Mouse (Mus musculus) natural killer cell, adult 2 months (primary cell): ENCODE measurements at regions not wholly inside any gene's neighbourhood (a gene's known extent, or its start where the extent isn't known, plus 50 kb on each side); places are given as distances from the start of the nearest gene placed in this dataset.

Experiments used
- DNase-seq, 2 experiments: peaks; one replicate each; pipeline ENCODE4 v3.0.0; 2022; ENCODE audit warnings: low spot score in 2 of 2

DNA sequence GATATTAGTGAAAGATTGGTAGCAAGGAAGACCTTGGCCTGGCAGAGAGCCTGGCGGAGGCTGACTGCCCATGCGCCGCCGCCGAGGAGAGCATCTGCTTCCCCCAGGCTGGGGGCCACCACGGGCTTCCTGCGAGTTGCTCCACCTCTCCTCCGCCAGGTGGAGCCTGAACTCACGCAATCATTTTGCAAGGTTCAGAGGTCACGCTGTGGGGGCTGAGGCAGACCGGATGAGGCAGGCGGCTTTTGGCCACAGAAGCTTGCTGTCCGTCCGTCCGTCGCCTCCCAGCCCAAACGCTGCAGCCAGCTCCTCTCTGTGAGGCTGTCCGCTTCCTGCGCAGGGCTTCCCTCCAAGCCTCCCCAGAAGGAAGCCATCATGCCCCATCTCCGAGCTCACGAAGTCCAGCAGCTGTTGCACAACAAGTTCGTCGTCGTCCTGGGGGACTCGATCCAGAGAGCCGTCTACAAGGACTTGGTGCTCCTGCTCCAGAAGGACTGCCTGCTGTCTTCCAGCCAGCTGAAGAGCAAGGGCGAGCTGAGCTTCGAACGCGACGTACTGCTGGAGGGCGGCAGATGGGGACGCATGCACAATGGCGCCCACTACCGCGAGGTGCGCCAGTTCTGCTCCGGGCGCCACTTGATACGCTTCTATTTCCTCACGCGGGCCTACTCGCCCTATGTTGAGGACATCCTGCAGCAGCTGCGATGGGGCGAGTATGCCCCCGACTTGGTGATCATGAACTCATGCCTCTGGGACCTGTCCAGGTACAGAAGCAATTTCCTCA lies 269.3 kb upstream of the Erbb4 start:
- no peak for DNase-seq

GRCm38 (mm10) chr1:69375246-69375645 lies 267.4 kb upstream of the Erbb4 start:
- DNase-seq: no peak

- no peak for DNase-seq
These were observed 262.2 kb upstream of the Erbb4 start for GRCm38 (mm10) chr1:69370078-69370477.

- no peak for DNase-seq
These were observed 259.7 kb upstream of the Erbb4 start for GRCm38 (mm10) chr1:69367531-69367930.

GRCm38 (mm10) chr1:69364069-69364468 lies 256.2 kb upstream of the Erbb4 start:
- DNase-seq: no peak

DNA sequence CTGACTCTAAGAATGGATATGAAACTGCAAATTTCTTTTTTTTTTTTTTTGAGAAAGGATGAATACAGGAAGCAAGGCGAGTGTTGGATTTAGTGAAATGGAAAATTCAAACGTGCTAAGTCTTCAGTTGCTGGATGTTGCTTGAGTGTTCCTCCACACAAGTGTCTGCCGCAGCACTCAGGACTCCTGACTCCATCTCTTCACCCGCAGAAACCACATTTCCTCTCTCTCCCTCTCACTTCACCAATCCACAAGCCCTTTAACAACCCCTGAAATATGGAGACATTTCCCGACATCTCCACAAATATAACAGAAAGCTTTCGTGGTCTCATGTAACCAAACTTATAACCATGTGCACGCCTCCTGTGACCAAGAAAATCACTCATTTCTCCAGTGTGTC lies 249.7 kb upstream of the Erbb4 start:
- no peak for DNase-seq

GRCm38 (mm10) chr1:69350417-69350816 lies 242.6 kb upstream of the Erbb4 start:
- DNase-seq: no peak

DNA sequence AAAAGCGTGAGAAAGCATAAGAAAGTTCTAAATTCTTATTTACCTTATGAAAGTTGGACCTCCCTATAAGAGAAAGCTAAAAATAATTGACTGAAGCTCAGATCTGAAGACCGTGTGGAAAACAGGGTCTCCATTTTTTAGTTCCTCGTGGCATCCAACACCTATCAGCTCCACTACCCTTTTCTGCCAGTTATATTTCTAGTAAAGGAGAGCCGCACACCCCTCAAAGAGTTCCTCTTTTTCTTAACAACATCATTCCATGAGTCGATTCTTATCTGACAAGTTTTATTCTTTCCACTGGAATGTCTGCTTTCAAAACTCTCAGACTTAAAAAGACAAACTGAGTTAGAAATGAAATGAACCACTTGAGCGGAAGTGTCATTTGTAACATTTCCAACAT lies 242.0 kb upstream of the Erbb4 start:
- DNase-seq: no peak

DNA sequence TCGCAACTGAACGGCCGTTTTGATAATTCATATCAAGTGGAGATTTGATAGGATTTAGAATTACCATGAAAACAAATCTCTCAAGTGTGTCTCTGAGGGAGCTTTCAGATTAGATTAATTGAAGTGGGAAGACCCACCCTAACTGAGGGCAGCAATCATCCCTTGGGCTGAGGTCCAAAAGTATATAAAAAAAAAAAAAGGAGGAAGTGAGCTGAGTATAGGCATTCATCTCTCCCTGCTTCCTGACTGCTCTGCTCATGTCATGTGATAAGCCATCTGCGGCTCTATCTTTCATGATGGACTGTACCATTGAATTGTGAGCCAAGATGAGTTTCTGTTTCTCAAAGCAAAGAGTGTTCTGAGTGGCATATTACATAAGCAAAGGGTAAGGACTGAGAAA lies 234.2 kb upstream of the Erbb4 start:
- DNase-seq: no peak

- DNase-seq: no peak
These were observed 232.6 kb upstream of the Erbb4 start for GRCm38 (mm10) chr1:69340481-69340880.

- DNase-seq: no peak
These were observed 223.8 kb upstream of the Erbb4 start for GRCm38 (mm10) chr1:69331418-69332254.

DNA sequence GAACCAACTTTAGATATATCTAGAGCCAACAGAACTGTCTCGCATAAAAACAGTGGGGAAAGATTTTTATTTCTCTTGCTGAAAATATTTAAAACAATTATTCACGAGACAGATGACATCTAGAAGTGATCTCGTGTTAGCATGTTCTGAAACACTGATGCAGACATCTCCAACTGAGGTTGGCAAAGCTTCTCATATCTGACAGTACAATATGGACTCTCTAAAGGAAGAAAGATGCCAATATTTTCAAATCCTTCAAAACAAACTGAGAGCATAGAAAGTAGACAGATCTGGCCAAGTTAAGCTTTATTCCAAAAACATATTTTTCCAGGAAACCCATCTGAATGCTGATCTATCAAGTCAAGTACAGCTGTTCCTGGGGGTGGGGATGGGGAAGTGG lies 221.5 kb upstream of the Erbb4 start:
- DNase-seq: no peak

DNA sequence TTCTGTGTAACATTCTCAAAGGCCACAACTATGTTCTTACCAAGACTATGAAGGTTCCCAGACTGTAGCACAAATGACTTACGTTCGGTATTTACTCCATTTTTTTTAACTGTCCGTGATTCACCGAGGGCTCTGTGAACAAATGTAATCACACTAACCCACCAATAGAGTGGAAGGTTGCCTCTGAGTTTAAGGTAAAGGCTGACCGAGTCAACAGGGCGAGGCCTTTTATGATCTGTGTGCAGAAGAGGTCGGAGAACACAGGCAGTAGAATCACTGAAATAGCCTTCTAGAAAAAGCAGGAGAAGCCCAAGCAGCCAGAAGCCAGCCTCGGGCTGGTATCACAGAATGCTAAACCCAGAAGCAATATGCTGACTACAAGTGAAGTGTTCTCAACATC lies 218.9 kb upstream of the Erbb4 start:
- no peak for DNase-seq

- DNase-seq: no peak
These were observed 211.7 kb upstream of the Erbb4 start for GRCm38 (mm10) chr1:69319526-69319925.

DNA sequence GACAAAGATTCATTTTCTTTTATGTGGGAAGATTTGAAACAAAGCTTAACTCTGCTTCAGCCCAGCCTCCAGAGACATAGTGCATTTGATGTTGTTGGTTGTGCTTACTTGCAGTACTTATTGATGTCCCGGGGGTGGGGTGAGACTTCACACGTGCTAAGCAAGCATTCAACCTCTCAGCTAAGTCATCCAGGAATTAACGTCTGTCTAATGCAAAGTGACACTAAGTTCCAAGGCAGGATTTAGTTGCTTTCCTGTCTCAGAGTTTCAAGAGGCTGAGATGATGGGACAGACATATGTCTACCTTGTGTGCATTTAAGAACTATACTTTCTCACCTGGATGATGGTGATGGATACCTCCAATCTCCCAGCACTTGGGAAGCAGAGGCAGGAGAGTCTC lies 189.0 kb upstream of the Erbb4 start:
- DNase-seq: no peak

DNA sequence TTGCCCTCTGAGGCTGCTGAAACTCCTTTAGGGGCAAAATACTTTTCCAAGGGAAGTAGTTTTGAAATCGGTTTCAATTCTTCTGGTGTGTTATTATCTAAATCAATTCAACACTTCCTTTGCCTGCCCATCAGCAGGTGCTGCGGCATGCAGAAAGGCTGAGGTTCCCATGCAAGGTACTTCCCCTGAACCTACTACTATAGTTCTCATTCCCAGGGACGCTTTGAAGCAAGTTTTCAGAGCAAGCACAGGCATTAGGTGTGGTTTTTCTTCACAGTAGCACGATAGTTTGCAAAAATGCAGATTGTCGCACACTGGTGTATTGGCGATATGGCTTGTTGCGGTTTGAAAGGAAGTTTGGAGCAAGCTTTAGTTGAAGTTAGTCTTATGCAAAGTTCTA lies 183.5 kb upstream of the Erbb4 start:
- no peak for DNase-seq

DNA sequence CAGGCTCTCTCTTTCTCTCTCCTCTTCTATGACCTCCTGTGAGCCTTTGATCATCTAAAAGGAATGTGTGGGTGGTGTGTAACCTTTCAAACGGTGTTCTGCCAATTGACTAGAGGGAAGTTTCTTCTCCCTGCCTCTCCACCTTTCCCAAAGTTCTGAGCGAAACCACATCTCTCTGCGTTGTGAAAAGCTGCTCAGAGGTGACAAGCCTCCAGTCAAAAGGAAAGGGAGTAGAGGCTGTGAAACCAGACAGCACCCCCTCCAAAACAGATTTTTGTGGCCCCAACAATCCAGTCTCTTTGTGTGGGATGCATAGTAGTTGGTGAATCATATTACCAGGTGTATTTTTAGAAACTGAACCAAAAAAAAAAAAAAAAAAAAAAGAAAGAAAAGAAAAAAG lies 178.5 kb upstream of the Erbb4 start:
- DNase-seq: no peak

DNA sequence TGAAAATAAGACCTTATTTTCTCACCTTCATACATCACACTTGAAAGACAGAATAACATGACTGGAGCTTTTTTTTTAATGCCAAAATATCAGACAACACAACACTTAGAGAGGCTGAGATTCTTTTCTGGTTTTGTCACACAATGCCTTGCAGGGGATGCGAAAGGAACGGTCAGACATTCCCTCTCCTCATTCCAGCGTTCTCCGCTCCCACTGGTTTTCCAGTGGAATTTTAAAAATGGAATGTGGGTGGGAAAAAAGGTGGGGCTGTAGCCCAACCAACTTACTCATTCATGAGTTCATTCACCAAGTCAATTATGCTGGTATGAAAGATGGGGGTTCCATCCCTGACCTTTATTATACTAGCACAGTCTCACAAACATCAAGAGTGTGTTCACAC lies 169.6 kb upstream of the Erbb4 start:
- no peak for DNase-seq

DNA sequence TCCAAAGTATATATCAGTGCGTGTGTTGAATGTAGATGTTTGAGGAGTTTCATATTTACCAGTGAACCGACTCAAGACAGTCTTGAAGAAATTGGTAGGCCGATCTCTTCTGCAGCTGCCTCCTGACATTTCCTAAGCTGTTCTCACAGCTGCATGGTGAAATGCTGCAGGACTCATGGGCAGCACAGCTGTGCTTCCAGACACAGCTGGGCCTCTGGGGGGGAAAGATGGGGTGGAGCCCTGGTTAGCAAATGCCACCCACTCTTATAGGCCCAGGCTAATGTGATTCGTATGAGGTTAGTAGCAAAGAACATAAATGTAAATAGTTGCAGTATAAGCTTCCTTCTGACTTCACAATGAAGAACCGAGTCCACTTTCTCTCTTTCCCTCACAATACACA lies 139.8 kb upstream of the Erbb4 start:
- no peak for DNase-seq

DNA sequence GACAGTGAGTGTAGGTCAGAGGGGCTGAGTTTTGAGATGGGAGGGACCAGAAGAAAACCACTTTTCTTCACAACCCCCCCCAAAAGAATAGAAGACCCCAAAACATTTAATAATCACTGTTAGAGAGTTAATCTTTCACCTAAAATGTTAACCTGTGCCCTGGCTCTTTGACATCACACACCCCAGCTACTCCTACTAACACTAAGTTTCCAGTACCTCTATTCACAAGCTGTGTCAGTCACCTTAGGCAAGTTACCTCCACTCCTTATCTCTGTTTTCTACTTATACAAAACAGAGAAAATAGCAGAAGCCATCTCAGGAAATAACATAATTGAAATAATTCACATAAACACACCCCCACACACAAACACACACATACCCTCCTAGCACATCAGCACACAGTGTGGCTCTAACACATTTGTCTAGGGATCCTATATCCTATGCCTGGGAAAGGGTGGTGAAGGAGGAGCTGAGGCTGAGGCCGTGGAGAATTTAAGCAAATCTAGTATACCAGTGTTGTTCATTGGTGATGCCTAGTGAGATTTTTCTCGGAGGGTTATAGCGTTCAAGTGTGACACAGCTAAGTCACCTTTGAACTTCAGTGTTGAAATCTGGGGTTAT lies 134.5 kb upstream of the Erbb4 start:
- no peak for DNase-seq

- peak; percentile 1 to 16 for DNase-seq
These were observed 133.8 kb upstream of the Erbb4 start for GRCm38 (mm10) chr1:69241502-69242214.

- DNase-seq: no peak
These were observed 120.0 kb upstream of the Erbb4 start for GRCm38 (mm10) chr1:69227864-69228263.
